Comparison of ENCODE assay signal across 8 mouse cellular contexts in genomic region chr11:3169042-3169441, GRCm38 (mm10). TPM values are rescaled to one million over a fixed set of nuclear protein-coding genes. Genes with fewer than 3 reads are reported as not detected.
A peak's percentile ranks its signal among the peaks of the same experiment; 100 is the strongest.
DNase-seq lines count a peak whose midpoint lies in the region; ATAC-seq and TF ChIP-seq lines count a peak whose summit lies in the region.
"Not testable (repeated sequence)": the region's sequence is repeated elsewhere in the genome, so short reads cannot be mapped to it uniquely, and the experiment has no call there.

No protein-coding gene starts in this region.

- peak; percentile 20 for ATAC-seq in limb, embryonic 14.5 days (ENCODE audit: low FRiP score, low read depth)
- ATAC-seq in midbrain, embryonic 14.5 days (ENCODE audit: low FRiP score, low TSS enrichment) = peak; percentile 18; the same call in 1 of the 2 replicates
- peak; percentile 51 for ATAC-seq in stomach, embryonic 15.5 days (ENCODE audit: insufficient read depth, low FRiP score, low read depth)

- not testable (repeated sequence) for H3K4me2 ChIP-seq in limb, embryonic 14.5 days (replicated peaks; ENCODE audit: low read depth, low read length, severe bottlenecking); midbrain, embryonic 14.5 days (ENCODE audit: low read length); stomach, embryonic 15.5 days

- H3K36me3 ChIP-seq in kidney, adult 2 months (ENCODE audit: control insufficient read depth, insufficient read depth, low read length); limb, embryonic 14.5 days (ENCODE audit: control insufficient read depth, insufficient read depth, low read length); midbrain, embryonic 14.5 days (ENCODE audit: control insufficient read depth, insufficient read depth, low read length); stomach, embryonic 15.5 days: not testable (repeated sequence)

- H3K4me1 ChIP-seq in kidney, adult 2 months (ENCODE audit: control insufficient read depth, insufficient read depth, low read length); limb, embryonic 14.5 days (ENCODE audit: control insufficient read depth, insufficient read depth, low read length); midbrain, embryonic 14.5 days (ENCODE audit: control insufficient read depth, insufficient read depth, low read length); stomach, embryonic 15.5 days: not testable (repeated sequence)

- not testable (repeated sequence) for H3K9ac ChIP-seq in limb, embryonic 14.5 days (ENCODE audit: low read depth, low read length, severe bottlenecking); midbrain, embryonic 14.5 days (replicated peaks; ENCODE audit: low read length); stomach, embryonic 15.5 days

- peak; percentile 42 to 62 for DNase-seq in cerebellum, postnatal 4 days (ENCODE audit: low spot score in 2 of 2)
- peak; percentile 36 for DNase-seq in gastrocnemius, postnatal 25 days
- DNase-seq in heart, postnatal 4 days = peak; percentile 46
- peak; percentile 48 for DNase-seq in kidney, adult 2 months
- DNase-seq in limb, embryonic 14.5 days (ENCODE audit: low spot score); midbrain, embryonic 14.5 days: not testable (repeated sequence)
- peak; percentile 74 to 91 for DNase-seq in urinary bladder, postnatal 4 days (ENCODE audit: low spot score in 2 of 2)

- not testable (repeated sequence) for TF ChIP-seq CTCF in kidney, adult 2 months (conservative IDR thresholded peaks at IDR 0.05; ENCODE audit: insufficient read depth, insufficient read length, low read depth, low read length)

- 67% methylated on average over 2 of the region's 2 CpGs for WGBS in kidney, adult 2 months
- 68% methylated on average over 2 of the region's 2 CpGs for WGBS in limb, embryonic 14.5 days
- 74% methylated on average over 2 of the region's 2 CpGs for WGBS in midbrain, embryonic 14.5 days
- WGBS in stomach, embryonic 15.5 days = 73% methylated on average over 2 of the region's 2 CpGs

- not testable (repeated sequence) for H3K27me3 ChIP-seq in kidney, adult 2 months (replicated peaks; ENCODE audit: control insufficient read depth, insufficient read depth, low read length); limb, embryonic 14.5 days (ENCODE audit: control insufficient read depth, insufficient read depth, low read length); midbrain, embryonic 14.5 days (ENCODE audit: control insufficient read depth, insufficient read depth, low read length); stomach, embryonic 15.5 days (replicated peaks)

- not testable (repeated sequence) for H3K4me3 ChIP-seq in kidney, adult 2 months (ENCODE audit: insufficient read depth, low read depth, low read length); limb, embryonic 14.5 days (replicated peaks; ENCODE audit: low read length); midbrain, embryonic 14.5 days (replicated peaks; ENCODE audit: low read depth, low read length); stomach, embryonic 15.5 days (replicated peaks)

- not testable (repeated sequence) for H3K27ac ChIP-seq in kidney, adult 2 months (ENCODE audit: insufficient read depth, low read depth, low read length); limb, embryonic 14.5 days (replicated peaks; ENCODE audit: low read depth, low read length); midbrain, embryonic 14.5 days (replicated peaks; ENCODE audit: low read depth, low read length); stomach, embryonic 15.5 days

- not testable (repeated sequence) for H3K9me3 ChIP-seq in limb, embryonic 14.5 days (ENCODE audit: control insufficient read depth, low read length); stomach, embryonic 15.5 days
- H3K9me3 ChIP-seq in midbrain, embryonic 14.5 days (ENCODE audit: control insufficient read depth, low read length) = peaks cover 12% of the 10 kb centered on the region

- TF ChIP-seq POLR2A in kidney, adult 2 months (IDR thresholded peaks at IDR 0.05; ENCODE audit: low read depth, low read length); limb, embryonic 14.5 days (IDR thresholded peaks at IDR 0.05; ENCODE audit: borderline replicate concordance, extremely low read depth, insufficient read depth, insufficient read length): not testable (repeated sequence)

RNA-seq across cellular contexts. Expression of gene Sfi1, which starts 24.2 kb away (rescaled TPM):
- 10 to 100 TPM; 10.8 to 14.1 TPM for total RNA-seq in gastrocnemius, postnatal 25 days (2021)
- total RNA-seq in heart, postnatal 4 days (2021) = 10 to 100 TPM; 25.2 TPM
- 17.3 and 19.4 TPM in 2 replicates for polyA plus RNA-seq in kidney, adult 2 months (2012; rRNA removed)
- polyA plus RNA-seq in limb, embryonic 14.5 days (2012; rRNA removed) = 34.6 and 39.4 TPM in 2 replicates
- polyA plus RNA-seq in limb, embryonic 14.5 days (2014; fragmentation: Nextera tagmentation; extraction: Ambion mirVana) = 10.1 and 11.7 TPM in 2 replicates
- polyA plus RNA-seq in midbrain, embryonic 14.5 days (2014; fragmentation: Nextera tagmentation; extraction: Ambion mirVana) = 11.2 and 13.2 TPM in 2 replicates
- 14.4 and 16.4 TPM in 2 replicates for polyA plus RNA-seq in stomach, embryonic 15.5 days (2015; fragmentation: Nextera tagmentation; extraction: Ambion mirVana)

RNA-seq across cellular contexts. Expression of gene Eif4enif1, which starts 33.1 kb away (rescaled TPM):
- 10 to 100 TPM; 27.5 to 32.7 TPM for total RNA-seq in gastrocnemius, postnatal 25 days (2021)
- total RNA-seq in heart, postnatal 4 days (2021) = 10 to 100 TPM; 62.0 to 64.2 TPM
- polyA plus RNA-seq in kidney, adult 2 months (2012; rRNA removed) = 32.0 and 32.8 TPM in 2 replicates
- polyA plus RNA-seq in limb, embryonic 14.5 days (2012; rRNA removed) = 87.8 and 103 TPM in 2 replicates
- 55.9 and 68.7 TPM in 2 replicates for polyA plus RNA-seq in limb, embryonic 14.5 days (2014; fragmentation: Nextera tagmentation; extraction: Ambion mirVana)
- 44.6 and 55.3 TPM in 2 replicates for polyA plus RNA-seq in midbrain, embryonic 14.5 days (2014; fragmentation: Nextera tagmentation; extraction: Ambion mirVana)
- 44.9 and 55.7 TPM in 2 replicates for polyA plus RNA-seq in stomach, embryonic 15.5 days (2015; fragmentation: Nextera tagmentation; extraction: Ambion mirVana)
